Mouse (Mus musculus): ENCODE results near the gene Vti1a.

- TF ChIP-seq CTCF (IDR thresholded peaks at IDR 0.05; ENCODE audit: borderline replicate concordance, insufficient read depth, low read depth, low read length) (no peak), POLR2A (IDR thresholded peaks at IDR 0.05; ENCODE audit: borderline replicate concordance, insufficient read depth, low read length) (no peak)
Observed at GRCm38 (mm10) chr19:55560088-55560682, 244.1 kb downstream of the Vti1a start.
